Mouse (Mus musculus) thymus, postnatal 36 days (tissue): ENCODE data around the gene R3hdm2.

Experiments used
- DNase-seq, 2 experiments: peaks; one replicate each; pipeline ENCODE4 v3.0.0; 2022; ENCODE audit warnings: mixed read lengths in 2 of 2

The R3hdm2 gene

GRCm38 (mm10) chr10:127353909-127354895, 25.9 kb upstream of the R3hdm2 start, which contains the start of gene Inhbe:
TSS of gene Inhbe (minus strand) at chr10:127354411.
- DNase-seq = no peak

GRCm38 (mm10) chr10:127355336-127355735, 24.8 kb upstream of the R3hdm2 start:
- no peak for DNase-seq

- no peak for DNase-seq
These were observed 19.4 kb upstream of the R3hdm2 start for GRCm38 (mm10) chr10:127360714-127361113.

GRCm38 (mm10) chr10:127367116-127367515, 13.0 kb upstream of the R3hdm2 start:
- DNase-seq = no peak

GRCm38 (mm10) chr10:127368273-127368672, 11.9 kb upstream of the R3hdm2 start:
- DNase-seq = no peak

- DNase-seq = no peak
These were observed 10.0 kb upstream of the R3hdm2 start, which contains the start of gene Inhbc for GRCm38 (mm10) chr10:127369834-127370820. TSS of gene Inhbc (minus strand) at chr10:127370431.

GRCm38 (mm10) chr10:127371023-127371422, 9.1 kb upstream of the R3hdm2 start:
- no peak for DNase-seq

GRCm38 (mm10) chr10:127377700-127378099, 2.4 kb upstream of the R3hdm2 start:
- no peak for DNase-seq

- no peak for DNase-seq
These were observed 473 bp upstream of the R3hdm2 start for GRCm38 (mm10) chr10:127379654-127380053.

GRCm38 (mm10) chr10:127380767-127381742, 928 bp downstream of the R3hdm2 start:
- DNase-seq = peak; percentile 65 to 74

- no peak for DNase-seq
These were observed 1.6 kb downstream of the R3hdm2 start for GRCm38 (mm10) chr10:127381743-127382134.

GRCm38 (mm10) chr10:127391774-127392173, 11.6 kb downstream of the R3hdm2 start:
- DNase-seq = no peak

GRCm38 (mm10) chr10:127404701-127405100, 24.6 kb downstream of the R3hdm2 start:
- no peak for DNase-seq

GRCm38 (mm10) chr10:127407391-127407790, 27.3 kb downstream of the R3hdm2 start:
- no peak for DNase-seq

- no peak for DNase-seq
These were observed 32.0 kb downstream of the R3hdm2 start for GRCm38 (mm10) chr10:127412101-127412500.

GRCm38 (mm10) chr10:127412776-127413175, 32.6 kb downstream of the R3hdm2 start:
- no peak for DNase-seq

GRCm38 (mm10) chr10:127413585-127413984, 33.5 kb downstream of the R3hdm2 start:
- DNase-seq = no peak

- DNase-seq = no peak
These were observed 34.0 kb downstream of the R3hdm2 start for GRCm38 (mm10) chr10:127414141-127414540.

- DNase-seq = no peak
These were observed 40.0 kb downstream of the R3hdm2 start for GRCm38 (mm10) chr10:127420131-127420530.

GRCm38 (mm10) chr10:127420676-127421353, 40.7 kb downstream of the R3hdm2 start:
- DNase-seq = no peak

GRCm38 (mm10) chr10:127422047-127422446, 41.9 kb downstream of the R3hdm2 start:
- no peak for DNase-seq
